Mouse (Mus musculus) CD4-positive naive resting alpha-beta T cell, adult 76 days (primary cell): Measurements from ENCODE around the gene Abhd4. TPM values are rescaled to one million over a fixed set of nuclear protein-coding genes. Genes with fewer than 3 reads are reported as not detected.

Experiments used
- total RNA-seq: library from RNA; stranded (reverse); gene quantifications from one replicate; pipeline ENCODE4 v1.2.4, GENCODE M21; 2023

Abhd4 gene
- total RNA-seq, result 5.3 TPM

GRCm38 (mm10) chr14:54253741-54254291 lies at the start of gene Abhd4, which contains the start of gene Dad1:
Abhd4 (plus strand) TSS chr14:54254188.
Dad1 (minus strand) TSS chr14:54254104.

GRCm38 (mm10) chr14:54284839-54285238 lies 30.9 kb downstream of the Abhd4 start, which contains the start of gene Olfr49:
Olfr49 (minus strand) TSS chr14:54284939.

Other genes with a start within 250 kb of the Abhd4 start
- gene Dad1, start 84 bp upstream of the Abhd4 start, total RNA-seq, result 145 TPM
- not detected for gene Olfr49, start 30.8 kb downstream of the Abhd4 start, total RNA-seq
- gene Oxa1l, start 106.6 kb downstream of the Abhd4 start, total RNA-seq, result 69.1 TPM
- gene Slc7a7, start 163.6 kb downstream of the Abhd4 start, total RNA-seq, result 3.4 TPM
- gene Mrpl52, start 172.7 kb downstream of the Abhd4 start, total RNA-seq, result 76.1 TPM
- 1.2 TPM for gene Mmp14, start 177.4 kb downstream of the Abhd4 start, total RNA-seq
- 138 TPM for gene Lrp10, start 209.9 kb downstream of the Abhd4 start, total RNA-seq
- gene Rem2, start 221.9 kb downstream of the Abhd4 start, total RNA-seq, result 0.41 TPM